ENCODE assay signal across 8 mouse cellular contexts in the genomic region with DNA sequence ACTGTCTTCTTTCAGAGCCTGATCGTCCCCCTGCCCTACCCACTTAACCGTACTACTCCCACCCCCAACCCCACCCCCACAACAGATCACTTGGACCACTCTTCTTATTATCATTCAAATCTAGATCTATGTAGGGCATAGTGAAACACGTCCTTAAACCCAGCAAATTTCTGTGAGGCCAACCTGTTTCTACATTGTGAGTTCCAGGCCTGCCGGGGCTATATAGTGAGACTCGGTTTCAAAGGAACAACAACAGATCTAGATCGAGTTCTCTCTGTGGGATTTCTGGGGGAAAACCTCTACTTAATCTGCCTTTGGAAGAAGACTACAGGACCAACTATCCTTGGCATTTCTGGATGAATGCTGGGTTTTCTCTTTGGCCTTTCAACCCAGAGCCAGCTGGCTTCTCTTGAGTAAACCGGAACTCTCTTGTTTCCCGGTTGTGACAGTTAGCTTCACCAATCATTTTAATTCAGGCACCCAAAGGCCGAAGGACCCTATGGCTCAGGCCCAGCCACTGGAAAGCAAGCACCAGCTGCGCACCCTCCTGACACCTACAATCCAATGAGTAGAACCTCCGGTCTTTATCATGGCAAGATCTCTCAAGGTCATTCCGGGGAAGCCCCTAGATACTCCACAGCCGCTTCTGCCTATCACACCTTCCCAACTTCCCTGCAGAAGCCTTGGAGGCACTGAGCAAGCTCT. TPM values are rescaled to one million over a fixed set of nuclear protein-coding genes. Genes with fewer than 3 reads are reported as not detected.
DNase-seq lines count a peak whose midpoint lies in the region; ATAC-seq and TF ChIP-seq lines count a peak whose summit lies in the region.

No protein-coding gene starts in this region.

- no peak overlapping the region for H3K4me3 ChIP-seq in forebrain, embryonic 12.5 days (replicated peaks)
- no peak overlapping the region for H3K4me3 ChIP-seq in forebrain, embryonic 16.5 days (replicated peaks; ENCODE audit: low read length)
- peak overlapping the region; percentile 50 for H3K4me3 ChIP-seq in lung, embryonic 15.5 days
- H3K4me3 ChIP-seq in intestine, embryonic 14.5 days (ENCODE audit: low read depth, low read length), result no peak overlapping the region
- peak overlapping the region; percentile 27 for H3K4me3 ChIP-seq in myocyte

- no peak overlapping the region for H3K27ac ChIP-seq in forebrain, embryonic 12.5 days
- H3K27ac ChIP-seq in forebrain, embryonic 16.5 days (ENCODE audit: low read length), result no peak overlapping the region
- H3K27ac ChIP-seq in lung, embryonic 15.5 days, result peak overlapping the region; percentile 80; the same call in 1 of the 2 replicates
- H3K27ac ChIP-seq in intestine, embryonic 14.5 days (ENCODE audit: low read depth), result no peak overlapping the region

- no peak for TF ChIP-seq POLR2A in myocyte (IDR thresholded peaks at IDR 0.05; ENCODE audit: insufficient read length, low read depth)

- 91% methylated on average over 13 of the region's 13 CpGs for WGBS in forebrain, embryonic 12.5 days
- 92% methylated on average over 13 of the region's 13 CpGs for WGBS in forebrain, embryonic 16.5 days
- WGBS in lung, embryonic 15.5 days, result 73% methylated on average over 13 of the region's 13 CpGs
- whole genome bisulfite sequencing in intestine, embryonic 14.5 days, result 87% methylated on average over 13 of the region's 13 CpGs

- H3K27me3 ChIP-seq in forebrain, embryonic 12.5 days, result peaks cover 3% of the 10 kb centered on the region
- no peaks in the 10 kb centered on the region for H3K27me3 ChIP-seq in forebrain, embryonic 16.5 days (replicated peaks; ENCODE audit: control insufficient read depth, insufficient read depth, low read length)
- H3K27me3 ChIP-seq in lung, embryonic 15.5 days, result no peaks in the 10 kb centered on the region
- no peaks in the 10 kb centered on the region for H3K27me3 ChIP-seq in intestine, embryonic 14.5 days (replicated peaks; ENCODE audit: control insufficient read depth, insufficient read depth, low read length)
- H3K27me3 ChIP-seq in myocyte (ENCODE audit: control insufficient read depth, insufficient read depth, insufficient read length), result no peaks in the 10 kb centered on the region

- H3K4me1 ChIP-seq in forebrain, embryonic 12.5 days, result peaks cover 8% of the 10 kb centered on the region
- H3K4me1 ChIP-seq in forebrain, embryonic 16.5 days (replicated peaks; ENCODE audit: control insufficient read depth, insufficient read depth, low read length), result peaks cover 7% of the 10 kb centered on the region
- H3K4me1 ChIP-seq in lung, embryonic 15.5 days, result peaks cover 34% of the 10 kb centered on the region
- H3K4me1 ChIP-seq in intestine, embryonic 14.5 days (replicated peaks; ENCODE audit: control insufficient read depth, insufficient read depth, low read length), result peaks cover 5% of the 10 kb centered on the region; the same call in 1 of the 2 replicates

- H3K36me3 ChIP-seq in forebrain, embryonic 12.5 days (replicated peaks), result no peaks in the 10 kb centered on the region
- no peaks in the 10 kb centered on the region for H3K36me3 ChIP-seq in forebrain, embryonic 16.5 days (ENCODE audit: control insufficient read depth, insufficient read depth)
- no peaks in the 10 kb centered on the region for H3K36me3 ChIP-seq in lung, embryonic 15.5 days
- no peaks in the 10 kb centered on the region for H3K36me3 ChIP-seq in intestine, embryonic 14.5 days (ENCODE audit: control insufficient read depth, insufficient read depth, low read length)
- H3K36me3 ChIP-seq in myocyte (ENCODE audit: control insufficient read depth, insufficient read depth), result no peaks in the 10 kb centered on the region

- H3K79me2 ChIP-seq in myocyte (ENCODE audit: control insufficient read depth, insufficient read depth), result no peaks in the 10 kb centered on the region

- no peaks in the 10 kb centered on the region for H3K9me3 ChIP-seq in forebrain, embryonic 12.5 days
- no peaks in the 10 kb centered on the region for H3K9me3 ChIP-seq in forebrain, embryonic 16.5 days (ENCODE audit: control insufficient read depth, low read length)
- H3K9me3 ChIP-seq in lung, embryonic 15.5 days, result no peaks in the 10 kb centered on the region
- H3K9me3 ChIP-seq in intestine, embryonic 14.5 days (ENCODE audit: control insufficient read depth, low read length), result no peaks in the 10 kb centered on the region

- no peak for DNase-seq in lung, postnatal 25 days (ENCODE audit: low spot score)
- no peak for DNase-seq in intestine, embryonic 14.5 days (ENCODE audit: low spot score)
- DNase-seq in frontal cortex, adult 2 months (ENCODE audit: extremely low spot score in 1 of 2, low spot score in 1 of 2), result no peak
- no peak for DNase-seq in layer of hippocampus, postnatal 25 days (ENCODE audit: extremely low spot score in 1 of 2, low spot score in 1 of 2)

- H3K9ac ChIP-seq in forebrain, embryonic 12.5 days, result no peak overlapping the region
- no peak overlapping the region for H3K9ac ChIP-seq in forebrain, embryonic 16.5 days (replicated peaks; ENCODE audit: low read depth, low read length)
- peak overlapping the region; percentile 61; the same call in 1 of the 2 replicates for H3K9ac ChIP-seq in lung, embryonic 15.5 days
- no peak overlapping the region for H3K9ac ChIP-seq in intestine, embryonic 14.5 days (ENCODE audit: low read length)

- peak overlapping the region; percentile 73 for H3K4me2 ChIP-seq in forebrain, embryonic 12.5 days
- no peak overlapping the region for H3K4me2 ChIP-seq in forebrain, embryonic 16.5 days (ENCODE audit: low read length)
- H3K4me2 ChIP-seq in lung, embryonic 15.5 days, result peak overlapping the region; percentile 77
- peak overlapping the region; percentile 65; the same call in 1 of the 2 replicates for H3K4me2 ChIP-seq in intestine, embryonic 14.5 days (ENCODE audit: low read length)
- peak overlapping the region; percentile 71 for H3K4me2 ChIP-seq in myocyte (ENCODE audit: low read depth)

- no peak for ATAC-seq in forebrain, embryonic 12.5 days (ENCODE audit: low FRiP score)
- no peak for ATAC-seq in forebrain, embryonic 16.5 days
- ATAC-seq in lung, embryonic 15.5 days (ENCODE audit: borderline replicate concordance, extremely low read depth, low FRiP score, low TSS enrichment), result no peak
- ATAC-seq in intestine, embryonic 14.5 days (replicated peaks; ENCODE audit: low FRiP score, low TSS enrichment, low read depth), result no peak; the same call in 1 of the 2 replicates

- H3ac ChIP-seq in myocyte (ENCODE audit: control insufficient read depth, insufficient read length), result no peak overlapping the region

TF ChIP-seq in myocyte, 11 proteins besides CTCF, POLR2A, EP300 and RAD21:
- TF ChIP-seq TCF3 (IDR thresholded peaks at IDR 0.05; ENCODE audit: insufficient read length, low read depth) (no peak), CEBPB (IDR thresholded peaks at IDR 0.05; ENCODE audit: insufficient read depth, poor library complexity, severe bottlenecking) (no peak), MYOG (IDR thresholded peaks at IDR 0.05; ENCODE audit: control insufficient read depth in 1 of 3, insufficient read depth in 1 of 3, insufficient read length in 2 of 3, low read depth in 2 of 3) (no peak), USF1 (IDR thresholded peaks at IDR 0.05; ENCODE audit: low read depth) (no peak), TCF12 (IDR thresholded peaks at IDR 0.05; ENCODE audit: insufficient read depth, poor library complexity, severe bottlenecking) (no peak), MAX (IDR thresholded peaks at IDR 0.05; ENCODE audit: low read depth) (no peak), REST (IDR thresholded peaks at IDR 0.05; ENCODE audit: insufficient read depth, insufficient read length) (no peak), E2F4 (IDR thresholded peaks at IDR 0.05; ENCODE audit: insufficient read depth) (no peak), MYOD1 (IDR thresholded peaks at IDR 0.05; ENCODE audit: control insufficient read depth in 1 of 3, insufficient read length in 2 of 3, low read depth in 2 of 3) (no peak), SRF (IDR thresholded peaks at IDR 0.05; ENCODE audit: control insufficient read depth, insufficient read length, low read depth) (no peak), POLR2AphosphoS2 (IDR thresholded peaks at IDR 0.05; ENCODE audit: insufficient read length, low read depth) (no peak)
TF ChIP-seq in myocyte: peak in this region for 0.

RNA-seq across cellular contexts. Expression of a gene that starts 0.8 kb away (rescaled TPM):
- 1.0 and 1.5 TPM in 2 replicates for polyA plus RNA-seq in forebrain, embryonic 12.5 days (2016; fragmentation: Nextera tagmentation; extraction: Ambion mirVana)
- 2.1 and 2.5 TPM in 2 replicates for polyA plus RNA-seq in forebrain, embryonic 16.5 days (2015; fragmentation: Nextera tagmentation; extraction: Ambion mirVana)
- 26.5 and 32.5 TPM in 2 replicates for polyA plus RNA-seq in lung, embryonic 15.5 days (2015; fragmentation: Nextera tagmentation; extraction: Ambion mirVana)
- 5.1 and 7.3 TPM in 2 replicates for polyA plus RNA-seq in intestine, embryonic 14.5 days (2014; fragmentation: Nextera tagmentation; extraction: Ambion mirVana)
- polyA plus RNA-seq in myocyte (2012; fragmentation: generic; extraction: Trizol), result 2.8 TPM
- 1.6 and 2.3 TPM in 2 replicates for polyA plus RNA-seq in frontal cortex, adult 2 months (2012; rRNA removed)
- 1 to 10 TPM; 1.5 to 2.8 TPM for total RNA-seq in layer of hippocampus, postnatal 25 days (2021)

Comparison
In these comparisons a context has a peak if more than half of its experiments do, and no peak if none do; other contexts are left out.
1. H3K4me3 ChIP-seq: peak in lung, embryonic 15.5 days (single experiment) and myocyte (single experiment); none in forebrain, embryonic 12.5 days (single experiment), forebrain, embryonic 16.5 days (single experiment) and intestine, embryonic 14.5 days (single experiment).